Mouse (Mus musculus): ENCODE data around the gene Gm47996. TPM values are rescaled to one million over a fixed set of nuclear protein-coding genes. Genes with fewer than 3 reads are reported as not detected.
"Not testable (repeated sequence)": the region's sequence is repeated elsewhere in the genome, so short reads cannot be mapped to it uniquely, and the experiment has no call there.

Gm47996 gene
- total RNA-seq, 1 experiment from 2014 or later: not detected

GRCm38 (mm10) chr1:151200620-151201019, 9.3 kb upstream of the Gm47996 start:
- ATAC-seq (ENCODE audit: extremely low read depth, insufficient number of reproducible peaks, low FRiP score, poor library complexity, severe bottlenecking): 0 out of 2 replicates have a peak, but pooled peaks have one; percentile 6

- not testable (repeated sequence) for ATAC-seq (ENCODE audit: extremely low read depth, insufficient number of reproducible peaks, low FRiP score, poor library complexity, severe bottlenecking)
These were observed 7.2 kb upstream of the Gm47996 start for GRCm38 (mm10) chr1:151202771-151203170.

GRCm38 (mm10) chr1:151203818-151204217, 6.1 kb upstream of the Gm47996 start, which contains the start of gene 3110040M04Rik:
Gene 3110040M04Rik (plus strand): TSS chr1:151204121.
- ATAC-seq (ENCODE audit: extremely low read depth, insufficient number of reproducible peaks, low FRiP score, poor library complexity, severe bottlenecking): not testable (repeated sequence)

GRCm38 (mm10) chr1:151208493-151208892, 1.4 kb upstream of the Gm47996 start:
- not testable (repeated sequence) for ATAC-seq (ENCODE audit: extremely low read depth, insufficient number of reproducible peaks, low FRiP score, poor library complexity, severe bottlenecking)

- ATAC-seq (ENCODE audit: extremely low read depth, insufficient number of reproducible peaks, low FRiP score, poor library complexity, severe bottlenecking): not testable (repeated sequence)
These were observed 987 bp upstream of the Gm47996 start for GRCm38 (mm10) chr1:151208944-151209343.

- ATAC-seq (ENCODE audit: extremely low read depth, insufficient number of reproducible peaks, low FRiP score, poor library complexity, severe bottlenecking): not testable (repeated sequence)
These were observed 1.7 kb downstream of the Gm47996 start for GRCm38 (mm10) chr1:151211666-151212065.

GRCm38 (mm10) chr1:151214862-151215261, 4.9 kb downstream of the Gm47996 start:
- ATAC-seq (ENCODE audit: extremely low read depth, insufficient number of reproducible peaks, low FRiP score, poor library complexity, severe bottlenecking): no peak

- ATAC-seq (ENCODE audit: extremely low read depth, insufficient number of reproducible peaks, low FRiP score, poor library complexity, severe bottlenecking): no peak
These were observed 6.1 kb downstream of the Gm47996 start for GRCm38 (mm10) chr1:151215985-151216384.

- ATAC-seq (ENCODE audit: extremely low read depth, insufficient number of reproducible peaks, low FRiP score, poor library complexity, severe bottlenecking): no peak
These were observed 6.5 kb downstream of the Gm47996 start for GRCm38 (mm10) chr1:151216417-151216816.

- no peak for ATAC-seq (ENCODE audit: extremely low read depth, insufficient number of reproducible peaks, low FRiP score, poor library complexity, severe bottlenecking)
These were observed 9.1 kb downstream of the Gm47996 start for GRCm38 (mm10) chr1:151219045-151219444.

GRCm38 (mm10) chr1:151220098-151220497, 10.2 kb downstream of the Gm47996 start:
- ATAC-seq (ENCODE audit: extremely low read depth, insufficient number of reproducible peaks, low FRiP score, poor library complexity, severe bottlenecking): no peak

- 0 out of 2 replicates have a peak, but pooled peaks have one; percentile 19 for ATAC-seq (ENCODE audit: extremely low read depth, insufficient number of reproducible peaks, low FRiP score, poor library complexity, severe bottlenecking)
These were observed 12.8 kb downstream of the Gm47996 start for GRCm38 (mm10) chr1:151222561-151223267.

- no peak for ATAC-seq (ENCODE audit: extremely low read depth, insufficient number of reproducible peaks, low FRiP score, poor library complexity, severe bottlenecking)
These were observed 13.4 kb downstream of the Gm47996 start for GRCm38 (mm10) chr1:151223377-151223776.

- ATAC-seq (ENCODE audit: extremely low read depth, insufficient number of reproducible peaks, low FRiP score, poor library complexity, severe bottlenecking): no peak
These were observed 14.6 kb downstream of the Gm47996 start for GRCm38 (mm10) chr1:151224536-151224935.

- no peak for ATAC-seq (ENCODE audit: extremely low read depth, insufficient number of reproducible peaks, low FRiP score, poor library complexity, severe bottlenecking)
These were observed 17.6 kb downstream of the Gm47996 start for GRCm38 (mm10) chr1:151227506-151227905.

GRCm38 (mm10) chr1:151228320-151228989, 18.5 kb downstream of the Gm47996 start:
- no peak for ATAC-seq (ENCODE audit: extremely low read depth, insufficient number of reproducible peaks, low FRiP score, poor library complexity, severe bottlenecking)

- ATAC-seq (ENCODE audit: extremely low read depth, insufficient number of reproducible peaks, low FRiP score, poor library complexity, severe bottlenecking): no peak
These were observed 22.4 kb downstream of the Gm47996 start for GRCm38 (mm10) chr1:151232346-151232745.

- ATAC-seq (ENCODE audit: extremely low read depth, insufficient number of reproducible peaks, low FRiP score, poor library complexity, severe bottlenecking): no peak
These were observed 23.8 kb downstream of the Gm47996 start for GRCm38 (mm10) chr1:151233756-151234155.

- no peak for ATAC-seq (ENCODE audit: extremely low read depth, insufficient number of reproducible peaks, low FRiP score, poor library complexity, severe bottlenecking)
These were observed 25.6 kb downstream of the Gm47996 start for GRCm38 (mm10) chr1:151235574-151235973.

Data from neutrophil, adult 5-6 weeks (primary cell).